Mouse (Mus musculus): ENCODE results near the gene Palld.

Gene Palld

GRCm38 (mm10) chr8:61557036-61557435 is 345.5 kb downstream of the Palld start:
- DNase-seq (ENCODE audit: low read depth, low spot score): no peak

- DNase-seq (ENCODE audit: low read depth, low spot score): no peak
Measured at GRCm38 (mm10) chr8:61556219-61556618, 346.3 kb downstream of the Palld start.

DNA sequence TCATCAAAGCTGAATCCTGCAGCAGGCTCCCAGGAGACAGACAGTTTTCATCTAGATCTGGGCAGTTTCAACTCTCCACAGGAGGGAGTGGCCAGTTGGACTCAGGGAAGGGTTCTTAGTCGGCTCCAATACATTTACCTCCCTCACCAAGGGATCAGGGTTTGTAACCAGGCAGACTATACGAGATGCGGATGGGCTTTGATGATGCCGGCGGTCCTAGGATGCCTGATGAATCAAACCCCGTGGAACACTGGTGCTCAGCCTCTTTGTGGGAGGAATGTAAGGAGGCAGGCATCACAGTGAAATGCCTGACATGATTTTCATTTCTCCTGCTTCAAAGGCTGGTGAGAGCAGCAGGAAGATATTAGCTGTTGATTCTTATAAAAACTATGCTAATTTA is 347.1 kb downstream of the Palld start:
- no peak for DNase-seq (ENCODE audit: low read depth, low spot score)

DNA sequence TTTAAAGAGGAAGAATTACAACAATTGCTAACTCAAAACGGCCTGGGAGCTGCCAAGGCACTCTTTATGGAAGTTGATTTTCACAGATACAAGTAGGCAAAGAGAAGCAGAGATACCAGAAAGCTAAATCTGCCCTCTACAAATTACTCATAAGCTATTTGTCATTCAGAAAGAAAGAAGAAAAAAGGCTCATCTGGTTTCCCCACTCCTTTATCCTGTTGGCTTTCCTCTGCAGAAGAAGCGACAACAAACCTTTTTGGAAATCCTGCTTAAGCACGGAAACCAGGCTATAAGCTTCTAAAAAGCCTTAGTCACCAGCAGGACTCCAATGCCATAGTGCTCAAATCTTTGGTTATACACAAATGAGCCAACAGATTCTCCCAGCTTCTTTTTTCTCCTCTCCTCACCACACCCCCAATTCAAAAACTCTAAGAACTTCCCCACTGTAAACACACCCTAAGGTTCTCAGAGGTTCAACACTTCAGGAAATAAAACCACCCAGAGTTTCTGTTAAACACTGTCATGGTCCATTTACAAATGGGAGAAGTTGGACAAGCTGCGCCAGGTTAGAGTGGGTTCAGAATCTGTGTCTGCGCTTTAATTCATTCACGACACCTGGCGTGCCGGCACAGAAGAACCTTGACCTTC is 349.6 kb downstream of the Palld start:
- DNase-seq (ENCODE audit: low read depth, low spot score): no peak

GRCm38 (mm10) chr8:61552221-61552620 is 350.3 kb downstream of the Palld start:
- DNase-seq (ENCODE audit: low read depth, low spot score): no peak

DNA sequence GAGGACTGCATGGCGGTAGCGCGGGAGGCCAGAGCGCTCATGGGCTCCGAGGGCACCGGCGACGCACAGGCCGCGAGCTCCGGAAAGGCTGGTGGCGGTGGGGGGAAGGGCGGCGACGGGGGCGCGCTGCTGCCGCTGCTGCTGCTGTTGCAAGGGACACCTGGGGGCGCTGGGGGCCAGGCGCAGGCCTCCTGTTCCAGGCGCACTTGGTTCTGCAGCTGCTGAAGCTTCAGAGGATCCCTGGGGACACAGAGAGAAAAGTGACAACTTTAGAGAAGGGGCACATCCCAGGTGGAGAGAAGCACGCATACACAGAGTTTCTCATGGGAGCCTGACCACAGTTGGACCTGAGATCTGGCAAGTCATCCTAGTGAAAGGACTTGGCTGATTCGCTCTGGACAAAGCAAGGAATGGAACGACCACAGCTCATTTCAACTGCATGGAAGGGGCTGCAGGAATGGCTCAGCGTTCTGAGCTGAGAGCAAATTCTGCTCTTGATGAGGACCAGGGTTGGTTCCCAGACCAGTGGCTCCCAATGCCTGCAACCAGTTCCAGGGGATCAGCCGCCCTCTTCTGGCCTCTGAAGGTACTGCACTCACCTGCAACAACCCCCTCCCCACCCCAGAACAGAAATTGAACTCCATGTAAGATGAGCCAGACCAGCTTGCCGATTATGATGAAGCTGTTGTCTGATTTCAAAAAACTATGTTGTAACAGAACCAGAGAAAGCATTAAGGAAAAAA is 352.3 kb downstream of the Palld start:
- DNase-seq (ENCODE audit: low read depth, low spot score): no peak

GRCm38 (mm10) chr8:61549585-61549984 is 352.9 kb downstream of the Palld start:
- DNase-seq (ENCODE audit: low read depth, low spot score): no peak

DNA sequence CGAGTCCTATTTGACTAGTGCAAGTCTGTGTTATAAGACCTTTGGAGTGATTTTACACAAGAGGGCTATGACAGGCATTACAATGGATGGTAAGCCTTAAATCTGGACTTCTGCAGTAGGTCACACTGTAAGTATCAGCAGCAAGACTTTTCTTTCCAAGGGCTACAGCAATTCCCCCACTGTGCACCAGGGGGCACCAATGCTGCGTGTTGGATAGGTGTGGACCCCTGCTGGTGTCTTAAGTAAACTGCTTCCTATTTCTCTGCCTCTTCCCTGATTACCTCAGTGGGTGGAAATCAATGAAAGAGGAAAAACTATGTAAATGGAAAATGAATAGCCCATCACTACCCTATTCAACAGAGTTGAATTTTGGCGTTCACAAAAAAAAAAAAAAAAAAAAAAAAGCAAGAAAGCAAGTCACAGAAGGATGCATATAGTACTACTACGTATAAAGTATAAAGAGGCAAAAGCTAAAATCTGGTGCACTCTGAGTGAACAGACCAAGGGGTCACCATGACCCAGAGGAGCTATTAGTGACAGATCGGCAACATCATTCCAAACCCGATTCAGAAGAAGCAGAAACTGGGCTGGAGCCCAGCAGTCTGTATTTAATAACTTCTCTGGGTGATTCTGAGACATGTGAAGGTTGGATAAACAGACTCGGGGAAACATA is 362.5 kb downstream of the Palld start:
- DNase-seq (ENCODE audit: low read depth, low spot score): peak; percentile 36

DNA sequence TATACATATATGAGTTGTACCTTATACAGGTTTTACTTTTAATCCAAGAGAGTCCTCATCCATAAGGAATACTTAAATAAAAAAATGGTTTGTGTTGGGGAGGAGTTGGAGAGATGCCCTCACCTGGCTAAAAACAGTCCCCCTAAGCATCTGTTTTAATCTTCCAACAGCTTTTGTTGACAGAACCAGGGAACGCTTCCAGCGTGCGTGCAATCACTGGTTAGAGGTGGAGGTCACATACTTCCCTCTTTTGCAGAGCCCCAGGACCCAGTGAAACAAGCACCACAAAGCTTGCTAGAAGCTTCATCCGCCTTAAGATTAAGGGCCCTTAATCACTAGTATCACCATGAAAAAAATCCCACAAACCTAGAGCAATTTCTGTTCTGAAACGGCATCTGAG is 365.0 kb downstream of the Palld start:
- DNase-seq (ENCODE audit: low read depth, low spot score): no peak

- no peak for DNase-seq (ENCODE audit: low read depth, low spot score)
Measured at GRCm38 (mm10) chr8:61535472-61535871, 367.0 kb downstream of the Palld start.

- DNase-seq (ENCODE audit: low read depth, low spot score): no peak
Measured at GRCm38 (mm10) chr8:61533356-61533926, 369.0 kb downstream of the Palld start.

DNA sequence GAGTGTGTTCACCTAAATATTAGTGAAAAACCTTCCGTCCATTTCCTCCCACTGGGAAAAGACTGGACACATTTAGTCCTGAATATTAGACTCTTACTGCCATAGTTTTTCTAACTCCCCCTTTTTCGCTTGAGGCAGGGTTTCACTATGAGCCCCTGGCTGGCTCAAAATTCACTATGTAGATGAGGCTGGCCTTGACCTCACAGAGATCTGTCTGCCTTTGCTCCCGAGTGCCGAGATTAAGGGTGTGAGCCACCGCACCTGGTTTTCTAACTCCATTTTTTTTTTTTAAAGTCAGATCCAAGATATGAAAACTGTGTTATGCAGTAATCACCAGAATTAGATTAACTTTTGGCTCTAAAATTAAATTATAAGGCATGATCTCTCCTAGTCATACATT is 369.7 kb downstream of the Palld start:
- no peak for DNase-seq (ENCODE audit: low read depth, low spot score)

GRCm38 (mm10) chr8:61531944-61532795 is 370.3 kb downstream of the Palld start:
- no peak for DNase-seq (ENCODE audit: low read depth, low spot score)

- DNase-seq (ENCODE audit: low read depth, low spot score): no peak
Measured at GRCm38 (mm10) chr8:61528642-61529041, 373.8 kb downstream of the Palld start.

DNA sequence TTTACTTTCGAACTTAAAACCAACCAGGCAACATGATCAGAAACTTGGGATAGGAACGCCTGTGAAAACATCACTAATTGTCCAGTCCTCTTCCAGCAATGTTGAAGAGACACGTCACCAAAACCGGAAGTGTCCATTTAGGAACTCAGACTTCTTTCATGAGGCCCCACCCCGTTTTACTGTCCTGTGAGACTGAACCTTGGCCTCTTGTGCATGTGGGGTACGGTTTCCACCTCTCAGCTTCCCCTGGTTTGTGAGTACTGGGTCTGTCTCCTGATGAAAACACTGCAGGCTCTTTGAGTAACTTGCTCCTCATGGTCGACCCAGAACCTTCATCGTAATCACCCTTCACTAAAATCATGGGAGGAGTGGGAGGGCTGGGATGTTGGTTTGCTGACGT is 374.3 kb downstream of the Palld start:
- DNase-seq (ENCODE audit: low read depth, low spot score): no peak

DNA sequence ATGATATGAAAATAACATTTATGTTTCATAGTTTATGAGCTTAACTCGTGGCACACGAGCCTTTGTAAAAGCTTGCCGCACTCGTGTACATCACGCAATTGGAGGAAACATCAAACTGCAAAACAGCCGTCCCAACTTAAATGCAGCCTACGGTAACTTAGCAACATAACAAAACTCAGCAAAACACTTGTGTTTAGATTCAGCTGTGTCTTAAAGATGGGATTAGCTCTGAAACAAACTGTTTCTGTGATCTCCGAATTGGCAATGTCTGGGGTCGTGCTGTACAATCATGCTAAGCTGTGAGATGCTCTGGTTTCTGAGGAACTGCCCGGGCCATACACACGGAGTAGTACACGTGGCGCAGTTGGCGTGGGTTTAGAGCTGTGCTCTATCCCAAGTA is 375.5 kb downstream of the Palld start:
- DNase-seq (ENCODE audit: low read depth, low spot score): no peak

- DNase-seq (ENCODE audit: low read depth, low spot score): no peak
Measured at GRCm38 (mm10) chr8:61522132-61522531, 380.4 kb downstream of the Palld start.

DNA sequence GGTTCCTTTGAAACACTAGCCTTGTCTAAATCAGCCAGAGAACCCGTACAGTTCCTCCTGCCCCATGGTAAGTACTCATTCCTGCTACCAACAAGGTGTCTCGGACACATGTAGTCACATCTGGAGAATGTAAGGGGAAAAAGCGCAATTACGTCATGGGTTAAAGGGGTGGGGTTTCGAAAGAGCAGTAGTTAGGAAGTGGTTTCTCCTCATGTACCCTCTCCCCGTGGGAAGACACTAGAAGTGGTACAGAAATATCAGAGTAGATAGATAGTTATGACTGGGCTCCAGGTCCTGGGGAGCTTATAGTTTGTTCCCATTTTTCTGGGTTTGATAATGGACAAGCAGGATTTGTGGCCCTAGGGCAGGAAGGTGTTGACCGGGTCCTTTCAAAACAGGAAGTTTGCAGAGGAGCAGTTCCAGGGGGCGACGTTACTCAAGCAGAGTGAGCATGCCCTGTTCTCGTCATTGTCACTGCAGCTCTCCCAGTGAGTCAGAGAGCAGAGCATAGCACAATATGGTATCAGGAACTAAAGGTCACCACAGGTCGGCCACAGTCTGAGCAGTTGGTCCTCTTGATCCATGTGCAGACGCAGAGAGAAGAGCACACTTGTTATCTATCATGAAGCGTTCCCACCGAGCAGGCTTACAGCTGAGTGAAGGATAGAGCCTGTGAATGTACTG is 384.8 kb downstream of the Palld start:
- no peak for DNase-seq (ENCODE audit: low read depth, low spot score)

DNA sequence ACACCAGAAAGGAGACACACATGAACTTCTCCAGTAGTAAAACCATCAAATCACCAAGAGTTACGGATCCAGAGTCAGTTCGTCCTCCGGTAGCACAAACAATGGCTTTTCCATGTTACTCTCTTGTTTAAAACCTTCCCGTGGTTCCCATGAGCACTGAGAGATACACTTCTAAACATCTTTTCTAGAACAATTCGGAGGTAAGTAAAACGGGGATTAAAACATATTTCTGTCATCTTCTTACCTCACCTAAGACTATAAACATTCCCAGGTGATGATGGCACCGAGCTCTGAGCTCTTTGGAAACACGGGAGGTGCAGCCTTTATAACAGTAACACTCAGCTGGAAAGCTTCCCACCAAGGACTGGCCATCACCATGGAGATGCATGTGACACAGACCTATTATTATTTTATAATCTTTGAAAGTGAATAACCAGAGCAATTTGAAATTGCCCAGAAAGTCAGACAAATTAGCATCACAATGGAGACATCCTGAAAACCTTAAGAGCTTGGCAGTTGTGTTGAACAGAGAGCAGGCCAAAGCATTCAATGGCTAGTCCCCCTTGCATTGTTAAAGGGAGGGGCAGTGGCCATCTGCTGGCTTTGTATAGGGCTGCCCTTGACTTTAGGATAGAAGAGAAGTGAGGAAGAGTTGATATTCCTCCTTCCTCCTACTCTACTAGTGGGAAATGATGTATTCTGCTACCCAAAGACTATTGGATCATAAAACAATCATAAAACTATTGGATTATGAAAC is 385.6 kb downstream of the Palld start:
- no peak for DNase-seq (ENCODE audit: low read depth, low spot score)
